Mouse (Mus musculus) spleen, adult 2 months (tissue): ENCODE measurements around the gene Ntf3.

Source experiments
- CTCF ChIP-seq: fragments of 200-500 bp; IDR thresholded peaks from 2 replicates; pipeline ENCODE4 v1.5.1; 2011; ENCODE audit warnings: mild to moderate bottlenecking, inconsistent platforms; ENCODE audit not compliant: insufficient read depth, insufficient read length, insufficient replicate concordance; ENCODE audit errors: extremely low read depth
- POLR2A ChIP-seq: fragments of 200-500 bp; IDR thresholded peaks from 2 replicates; pipeline ENCODE4 v1.6.1; 2011; ENCODE audit warnings: low read depth, low read length, inconsistent platforms

- no peak for TF ChIP-seq CTCF
- TF ChIP-seq POLR2A: no peak
These were observed 25.2 kb downstream of the Ntf3 start for GRCm38 (mm10) chr6:126141472-126141871.
